Mouse (Mus musculus): Measurements from ENCODE around the gene Phpt1.

Phpt1 gene

DNA sequence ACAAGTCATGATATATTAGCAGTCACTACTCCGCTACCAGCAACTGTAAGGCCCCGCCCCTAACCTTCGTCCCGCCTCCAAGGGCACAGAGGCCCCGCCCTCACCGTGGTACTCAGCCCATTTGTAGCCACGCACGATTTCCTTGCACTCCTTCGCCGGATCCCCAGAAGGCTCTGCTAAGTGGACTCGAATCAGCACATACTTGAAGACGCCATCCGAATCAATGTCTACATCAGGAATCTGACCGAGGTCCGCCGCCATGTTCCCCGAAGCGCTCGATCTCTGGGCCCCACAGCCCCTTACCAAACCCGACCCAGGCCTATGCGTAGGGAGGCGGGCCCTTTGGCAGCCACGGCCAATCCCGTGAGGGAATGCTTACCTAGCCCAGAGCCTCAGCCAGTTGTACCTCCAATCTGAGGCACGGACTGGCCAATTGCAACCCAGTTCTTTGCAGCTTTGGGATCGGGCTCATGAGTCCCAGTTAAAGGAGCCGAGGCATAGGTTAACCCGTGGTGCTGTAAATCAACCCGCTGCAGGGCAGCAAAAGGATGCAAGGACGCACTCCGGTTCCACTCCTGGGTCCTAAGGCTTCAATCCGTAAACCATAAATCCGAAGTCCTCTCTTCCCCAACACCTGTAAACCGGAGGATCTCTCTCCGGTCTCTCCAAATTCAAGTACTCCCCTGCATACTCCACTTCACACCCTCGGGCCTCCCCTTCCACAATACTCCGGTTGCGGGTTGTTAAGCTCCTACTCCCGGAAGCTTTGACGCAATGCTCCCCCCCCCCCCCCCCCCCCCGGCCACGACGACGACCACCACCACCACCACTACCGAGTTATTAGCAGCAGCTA lies at the start of gene Phpt1, which contains the start of gene Mamdc4:
Gene Phpt1, minus strand, starts transcription at position 646 of the 853 bp plus-strand sequence.
Gene Mamdc4, minus strand, starts transcription at position 267 of the 853 bp plus-strand sequence.
- in situ Hi-C loops (cut with MboI, MseI): no loop called here

DNA sequence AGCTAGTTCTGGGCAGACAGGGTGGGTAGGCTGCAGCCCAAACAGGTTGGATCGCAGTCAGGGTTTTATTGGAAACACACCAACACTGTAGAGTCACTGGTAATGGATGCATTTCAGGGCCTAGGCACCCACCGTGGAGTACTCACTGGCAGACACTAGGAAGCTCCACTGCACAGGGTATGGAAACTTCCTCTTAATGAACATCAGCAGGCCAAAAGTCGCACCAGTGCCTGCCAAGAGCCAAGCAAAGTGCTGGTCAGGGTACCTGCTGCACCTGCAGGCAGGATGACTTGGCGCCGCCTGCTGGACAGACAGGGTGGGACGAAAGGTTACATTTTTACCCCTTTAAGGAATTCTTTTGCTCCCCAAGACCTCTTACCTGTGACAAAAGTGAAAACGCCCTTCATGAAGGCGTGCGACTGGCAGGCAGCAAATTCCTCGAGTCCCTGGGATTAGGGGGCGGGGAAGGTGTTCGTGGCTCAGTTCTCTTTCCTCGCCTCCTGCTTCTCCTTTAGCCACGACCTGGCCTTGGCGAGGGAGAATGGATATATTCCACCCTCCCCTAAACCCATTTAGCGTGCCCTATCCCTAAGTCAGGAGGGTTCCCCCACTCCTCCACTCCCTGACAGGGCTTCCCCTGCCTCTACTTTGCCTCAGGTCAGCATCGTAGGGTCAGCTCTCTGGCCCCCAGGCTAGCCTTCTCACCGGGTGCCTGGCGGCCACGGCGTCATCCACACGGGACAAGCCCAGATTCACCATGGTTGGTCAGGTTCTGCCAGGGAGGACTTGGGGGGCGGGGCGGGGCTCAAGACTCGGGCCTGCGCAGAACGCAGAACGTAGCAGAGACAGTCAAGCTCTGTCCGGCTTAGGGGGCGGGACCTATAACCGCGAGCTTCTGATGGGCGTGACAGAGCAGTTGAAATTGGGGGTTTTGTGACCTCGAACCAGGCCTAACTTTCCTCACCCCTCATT lies 46.5 kb upstream of the Phpt1 start, which contains the start of gene Tmem141:
Gene Tmem141, minus strand, starts transcription at position 777 of the 972 bp plus-strand sequence.
- in situ Hi-C loops (cut with MboI, MseI): no loop called here

GRCm38 (mm10) chr2:25620852-25621228 lies 45.8 kb upstream of the Phpt1 start:
- in situ Hi-C loops (cut with MboI, MseI): no loop called here

DNA sequence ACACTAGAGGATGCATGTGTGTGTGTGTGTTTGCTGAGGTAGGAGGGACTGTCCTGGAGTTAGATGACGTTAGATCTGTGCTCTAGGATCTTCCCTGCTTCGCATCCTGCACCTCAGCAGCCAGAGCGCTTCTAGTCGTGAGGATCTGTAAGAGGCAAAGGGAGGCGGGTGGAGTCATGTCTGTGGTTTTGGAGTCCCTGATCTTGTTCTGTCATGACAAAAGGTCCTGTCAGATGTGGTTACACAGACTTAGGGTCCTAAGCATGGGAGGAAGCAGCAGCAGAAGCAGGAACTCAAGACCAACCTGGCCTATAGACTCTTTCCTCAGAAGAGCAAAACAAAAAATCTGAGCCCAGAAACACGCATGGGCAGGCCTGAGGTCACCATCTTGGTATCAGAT lies 45.4 kb upstream of the Phpt1 start:
- in situ Hi-C loops (cut with MboI, MseI): no loop called here

DNA sequence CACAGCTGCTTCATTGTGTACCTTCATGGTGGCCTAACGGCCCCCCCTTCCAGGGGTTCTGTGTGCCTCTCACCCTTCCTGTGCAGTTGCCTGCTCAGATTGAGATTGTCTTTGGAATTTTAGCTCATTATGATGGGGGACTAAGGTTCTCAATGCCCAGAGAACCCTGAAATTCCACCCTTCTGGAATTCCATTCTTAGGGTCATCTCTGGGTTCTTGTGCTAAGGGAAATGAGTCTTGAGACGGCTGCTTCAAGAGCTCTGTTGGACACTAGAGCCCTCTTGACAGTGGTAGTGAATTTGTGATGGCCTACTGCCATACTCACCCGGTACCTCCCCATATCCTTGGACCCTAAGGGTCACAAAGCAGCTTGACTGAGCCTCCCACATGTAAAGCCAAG lies 42.6 kb upstream of the Phpt1 start, which contains the start of gene Ccdc183:
Gene Ccdc183, minus strand, starts transcription at position 101 of the 400 bp plus-strand sequence.
- in situ Hi-C loops (cut with MboI, MseI): no loop called here

- in situ Hi-C loops (cut with MboI, MseI): no loop called here
Observed at GRCm38 (mm10) chr2:25616398-25616797, 41.4 kb upstream of the Phpt1 start.

DNA sequence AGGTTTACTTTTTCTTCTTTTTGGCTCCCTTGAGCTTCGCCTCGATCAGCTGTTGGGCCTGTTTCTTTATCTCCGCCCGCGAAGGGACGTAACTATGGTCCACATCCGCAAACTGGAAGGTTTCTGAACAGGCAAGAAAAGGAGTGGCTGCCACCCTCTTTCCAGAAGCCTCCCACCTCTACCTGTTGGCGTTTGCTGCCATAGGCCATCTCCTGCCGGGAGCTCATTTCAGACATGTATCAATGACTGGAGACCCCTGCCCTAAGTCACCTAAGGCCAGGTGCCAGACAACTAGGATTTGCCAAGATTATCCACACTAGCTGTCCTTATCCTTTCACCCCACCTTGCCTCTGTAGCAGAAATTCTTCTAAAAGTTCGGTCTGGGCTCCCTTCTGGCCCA lies 33.6 kb upstream of the Phpt1 start:
- in situ Hi-C loops (cut with MboI, MseI): no loop called here

GRCm38 (mm10) chr2:25607761-25608622 lies 33.0 kb upstream of the Phpt1 start, which contains the start of gene Rabl6:
TSS of gene Rabl6 (minus strand) at chr2:25608521.
- in situ Hi-C loops (cut with MboI, MseI): no loop called here

- in situ Hi-C loops (cut with MboI, MseI): no loop called here
Observed at GRCm38 (mm10) chr2:25602526-25602925, 27.5 kb upstream of the Phpt1 start.

DNA sequence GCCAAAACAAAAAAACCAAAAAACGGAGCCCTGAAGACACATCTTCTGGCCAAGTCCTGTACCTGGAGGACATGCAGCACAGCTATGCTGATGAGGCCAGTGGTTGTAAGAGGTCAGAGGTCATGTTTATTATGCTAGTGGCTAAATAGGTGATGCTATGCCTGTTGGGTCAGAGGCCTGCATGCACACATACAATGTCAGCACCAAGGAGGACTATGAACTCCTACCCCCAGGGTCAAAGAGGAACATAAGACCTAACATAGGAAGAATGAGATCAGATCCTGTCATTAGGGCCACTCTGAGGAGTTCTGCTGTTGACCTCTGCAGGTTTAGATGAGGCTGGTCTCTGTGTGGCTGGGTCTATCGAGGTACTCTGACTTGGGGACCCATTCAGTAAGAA lies 25.0 kb upstream of the Phpt1 start:
- in situ Hi-C loops (cut with MboI, MseI): no loop called here

DNA sequence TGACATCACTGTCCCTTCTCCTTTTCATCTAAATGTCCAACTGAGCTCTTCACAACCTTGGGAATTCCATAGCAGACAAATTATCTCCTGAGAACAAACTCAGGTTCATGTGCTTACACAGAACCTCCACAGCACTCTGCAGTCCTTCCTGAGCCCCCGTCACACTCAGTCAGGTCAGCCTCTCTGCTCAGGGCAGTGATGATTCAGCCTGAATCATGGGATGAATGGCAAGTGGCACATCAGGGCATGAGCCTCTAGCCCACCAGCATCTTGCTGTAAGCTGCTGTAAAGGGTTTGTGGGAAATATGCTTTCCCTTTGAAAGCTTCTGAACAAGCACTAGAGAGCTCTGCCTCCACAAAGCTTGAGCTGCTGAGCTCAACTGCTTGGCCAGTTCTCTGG lies 23.7 kb upstream of the Phpt1 start:
- in situ Hi-C loops (cut with MboI, MseI): loop anchor here (10.0 kb wide), 1 partner anchor 1446 kb away; no protein-coding TSS in a partner anchor

GRCm38 (mm10) chr2:25596765-25597510 lies 21.9 kb upstream of the Phpt1 start:
- in situ Hi-C loops (cut with MboI, MseI): loop anchor here (10.0 kb wide), 1 partner anchor 1448 kb away; no protein-coding TSS in a partner anchor

GRCm38 (mm10) chr2:25591863-25592262 lies 16.8 kb upstream of the Phpt1 start:
- in situ Hi-C loops (cut with MboI, MseI): loop anchor here (10.0 kb wide), 1 partner anchor 1453 kb away; no protein-coding TSS in a partner anchor

DNA sequence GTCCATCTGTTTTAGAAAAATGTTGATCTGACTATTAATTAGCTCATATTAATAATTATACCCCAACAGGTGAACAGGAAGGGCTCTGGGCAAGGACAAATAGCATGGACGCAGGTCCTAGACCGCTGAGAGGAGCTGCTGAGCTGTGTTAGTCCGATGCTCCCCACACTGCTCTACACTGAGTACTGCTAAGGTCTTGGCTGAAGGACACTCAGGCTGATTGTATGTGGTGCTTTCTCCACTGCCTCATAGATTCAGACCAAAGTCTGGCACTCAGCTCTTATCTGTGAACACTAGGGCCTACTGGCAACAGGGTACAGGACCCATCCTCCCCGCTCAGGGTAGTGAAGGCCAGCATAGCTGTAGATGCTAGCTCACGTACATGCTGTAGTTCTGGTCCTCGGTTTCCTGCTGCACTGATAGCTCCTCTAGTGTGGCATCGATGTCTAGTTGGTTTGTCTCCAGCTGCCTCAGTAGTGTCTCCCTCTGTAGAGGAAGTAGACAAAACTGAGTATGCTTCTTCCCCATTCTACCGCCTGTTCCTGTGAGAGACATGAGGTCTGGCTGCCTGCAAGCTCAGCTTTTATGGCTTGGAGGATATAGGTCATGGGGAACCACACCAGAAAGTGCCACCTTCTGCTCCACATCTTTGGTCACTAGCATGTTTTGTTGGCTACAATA lies 13.3 kb upstream of the Phpt1 start:
- in situ Hi-C loops (cut with MboI, MseI): no loop called here

- in situ Hi-C loops (cut with MboI, MseI): no loop called here
Observed at GRCm38 (mm10) chr2:25587290-25587689, 12.3 kb upstream of the Phpt1 start.

- in situ Hi-C loops (cut with MboI, MseI): no loop called here
Observed at GRCm38 (mm10) chr2:25585601-25586000, 10.6 kb upstream of the Phpt1 start.

- in situ Hi-C loops (cut with MboI, MseI): no loop called here
Observed at GRCm38 (mm10) chr2:25584856-25585255, 9.8 kb upstream of the Phpt1 start.

- in situ Hi-C loops (cut with MboI, MseI): no loop called here
Observed at GRCm38 (mm10) chr2:25584152-25584551, 9.1 kb upstream of the Phpt1 start.

GRCm38 (mm10) chr2:25583571-25583970 lies 8.5 kb upstream of the Phpt1 start:
- in situ Hi-C loops (cut with MboI, MseI): no loop called here

DNA sequence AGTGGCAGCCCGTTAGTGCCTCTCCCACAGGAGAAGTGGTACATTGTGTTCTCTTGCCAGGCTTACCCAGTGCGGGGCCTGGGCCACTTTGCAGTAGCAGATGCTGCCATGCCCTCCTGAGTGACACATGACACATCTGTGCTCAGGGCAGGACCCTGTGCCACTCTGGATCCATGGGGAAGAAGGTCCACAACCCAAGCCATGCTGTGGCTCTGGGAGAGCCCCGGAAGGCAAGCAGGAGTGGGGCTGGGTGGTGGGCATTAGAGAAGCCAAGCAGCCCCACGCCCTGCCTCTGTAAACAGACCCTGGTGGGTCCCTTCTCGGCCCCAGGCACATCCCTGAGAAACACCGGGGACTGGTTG lies 8.1 kb upstream of the Phpt1 start:
- in situ Hi-C loops (cut with MboI, MseI): no loop called here
